Mouse (Mus musculus): ENCODE measurements around the gene Cldn2. TPM values are rescaled to one million over a fixed set of nuclear protein-coding genes. Genes with fewer than 3 reads are reported as not detected.
"Not testable (repeated sequence)": the region's sequence is repeated elsewhere in the genome, so short reads cannot be mapped to it uniquely, and the experiment has no call there.

Gene Cldn2
- polyA plus RNA-seq (2012; rRNA removed) = 1.1 and 2.6 TPM in 2 replicates

DNA sequence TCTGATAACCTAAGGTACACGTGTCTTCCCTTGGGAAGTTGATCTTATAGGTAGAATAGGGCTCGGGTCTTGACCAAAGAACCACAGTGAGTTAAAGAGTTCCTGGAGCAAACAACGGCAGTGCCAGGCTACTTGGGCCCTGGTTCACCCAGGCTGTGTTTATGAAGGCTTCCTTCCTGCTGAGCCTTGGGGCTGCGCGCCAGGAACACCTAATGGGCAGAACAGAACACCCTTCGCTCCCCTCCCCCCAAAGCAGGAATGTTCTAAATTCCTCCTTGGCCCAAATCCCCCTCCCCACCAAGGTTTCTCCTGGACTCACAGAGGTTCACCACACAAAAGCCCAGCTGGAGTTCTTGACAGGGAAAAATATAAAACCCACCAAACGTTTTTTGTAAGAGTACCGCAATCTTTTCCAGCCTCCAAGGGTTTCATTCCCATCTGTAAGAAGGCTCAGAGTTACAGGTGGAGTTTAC lies at the start of gene Cldn2:
Gene Cldn2, plus strand, starts transcription at position 423 of the 473 bp plus-strand sequence.
- Histone ChIP-seq H3K27me3 (ENCODE audit: control insufficient read depth, insufficient read depth, low read length) (no peaks in the 10 kb centered on the region), H3K4me1 (ENCODE audit: control insufficient read depth, insufficient read depth, low read length) (no peaks in the 10 kb centered on the region), H3K27ac (ENCODE audit: insufficient read depth, low read length) (no peak within 1 kb of the TSS), H3K4me3 (replicated peaks; ENCODE audit: insufficient read depth, low read depth, low read length) (no peak within 1 kb of the TSS)
- no peak for DNase-seq
- no peak for TF ChIP-seq CTCF (IDR thresholded peaks at IDR 0.05; ENCODE audit: borderline replicate concordance, insufficient read depth, low read depth, low read length)
- no peak for TF ChIP-seq POLR2A (IDR thresholded peaks at IDR 0.05; ENCODE audit: borderline replicate concordance, insufficient read depth, low read length)
- WGBS = 70% methylated on average over 8 of the region's 8 CpGs

- 3% methylated on average over 1 of the region's 1 CpGs for WGBS
- no peak overlapping the region for H3K4me3 ChIP-seq (replicated peaks; ENCODE audit: insufficient read depth, low read depth, low read length)
- no peaks in the 10 kb centered on the region for H3K27me3 ChIP-seq (ENCODE audit: control insufficient read depth, insufficient read depth, low read length)
- no peaks in the 10 kb centered on the region for H3K4me1 ChIP-seq (ENCODE audit: control insufficient read depth, insufficient read depth, low read length)
- H3K27ac ChIP-seq (ENCODE audit: insufficient read depth, low read length) = no peak overlapping the region
- peak; percentile 21 to 41 for DNase-seq
- TF ChIP-seq CTCF (IDR thresholded peaks at IDR 0.05; ENCODE audit: borderline replicate concordance, insufficient read depth, low read depth, low read length) = peak; percentile 63
- TF ChIP-seq POLR2A (IDR thresholded peaks at IDR 0.05; ENCODE audit: borderline replicate concordance, insufficient read depth, low read length) = no peak
Measured at GRCm38 (mm10) chrX:139751855-139752254, 48.8 kb upstream of the Cldn2 start.

- not testable (repeated sequence) for H3K4me3 ChIP-seq (replicated peaks; ENCODE audit: insufficient read depth, low read depth, low read length); H3K27ac ChIP-seq (ENCODE audit: insufficient read depth, low read length); H3K27me3 ChIP-seq (ENCODE audit: control insufficient read depth, insufficient read depth, low read length); H3K4me1 ChIP-seq (ENCODE audit: control insufficient read depth, insufficient read depth, low read length); DNase-seq
- WGBS = 34% methylated on average over 3 of the region's 3 CpGs
Measured at GRCm38 (mm10) chrX:139758634-139759033, 42.0 kb upstream of the Cldn2 start.

DNA sequence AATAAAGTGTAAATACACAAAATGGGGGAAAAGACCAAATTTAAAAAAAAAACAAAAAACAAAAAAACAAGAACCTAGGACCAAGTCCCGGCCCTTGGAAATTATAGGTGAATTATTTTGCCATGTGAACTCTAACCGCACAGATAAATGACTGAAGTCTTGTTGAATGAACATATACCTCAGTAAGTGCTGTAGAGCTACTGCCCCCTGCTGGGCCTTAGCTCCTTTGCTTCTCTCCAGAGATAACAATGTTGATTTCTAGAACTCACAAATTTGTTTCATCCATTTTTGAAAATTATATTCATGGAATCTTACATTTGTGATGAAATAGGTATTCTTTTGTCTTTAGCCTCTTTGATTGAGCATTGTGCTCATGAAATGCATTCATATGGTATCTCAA lies 38.1 kb upstream of the Cldn2 start:
- no peaks in the 10 kb centered on the region for H3K4me1 ChIP-seq (ENCODE audit: control insufficient read depth, insufficient read depth, low read length)
- no peaks in the 10 kb centered on the region for H3K27me3 ChIP-seq (ENCODE audit: control insufficient read depth, insufficient read depth, low read length)
- peak in 1 of 2 experiments; percentile 4 for DNase-seq
- no peak for TF ChIP-seq POLR2A (IDR thresholded peaks at IDR 0.05; ENCODE audit: borderline replicate concordance, insufficient read depth, low read length)
- no peak for TF ChIP-seq CTCF (IDR thresholded peaks at IDR 0.05; ENCODE audit: borderline replicate concordance, insufficient read depth, low read depth, low read length)
- H3K4me3 ChIP-seq (replicated peaks; ENCODE audit: insufficient read depth, low read depth, low read length) = no peak overlapping the region
- 94% methylated on average over 2 of the region's 2 CpGs for WGBS
- no peak overlapping the region for H3K27ac ChIP-seq (ENCODE audit: insufficient read depth, low read length)

DNA sequence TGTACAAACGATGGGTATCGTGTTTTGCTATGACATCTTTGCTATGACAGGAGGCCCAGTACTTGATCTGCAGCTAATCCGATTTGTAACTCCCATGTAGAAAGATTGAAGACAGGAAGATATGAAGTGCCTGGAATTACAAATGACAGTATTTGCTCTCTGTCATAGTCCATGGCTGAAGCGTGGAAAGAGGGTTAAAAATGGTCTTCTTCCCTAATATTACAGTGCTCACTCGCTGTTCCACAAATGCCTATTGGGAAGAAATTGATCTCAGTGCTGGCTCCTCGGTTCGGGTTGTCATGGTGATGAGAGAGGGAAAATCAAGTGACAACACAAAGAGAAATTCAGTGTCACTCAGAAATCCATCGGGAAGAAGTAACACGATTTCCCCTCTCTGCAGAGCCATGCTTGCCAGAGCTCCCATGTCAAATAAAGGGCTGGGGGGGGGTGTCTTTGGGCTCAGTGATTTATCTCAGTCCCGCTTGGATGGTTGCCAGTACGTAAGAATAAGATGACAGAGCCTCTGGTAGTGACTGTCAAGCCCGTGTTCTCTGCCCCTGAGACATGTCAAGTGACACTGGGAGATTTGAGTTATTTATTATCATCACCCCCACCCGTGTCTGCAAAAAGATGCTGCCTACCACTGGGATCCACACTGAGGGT lies 30.5 kb upstream of the Cldn2 start:
- H3K27ac ChIP-seq (ENCODE audit: insufficient read depth, low read length) = no peak overlapping the region
- 37% methylated on average over 13 of the region's 13 CpGs for WGBS

GRCm38 (mm10) chrX:139774309-139775083 lies 26.1 kb upstream of the Cldn2 start:
- Histone ChIP-seq H3K4me3 (replicated peaks; ENCODE audit: insufficient read depth, low read depth, low read length) (no peak overlapping the region), H3K4me1 (ENCODE audit: control insufficient read depth, insufficient read depth, low read length) (no peaks in the 10 kb centered on the region; the same call in 1 of the 2 replicates), H3K27me3 (ENCODE audit: control insufficient read depth, insufficient read depth, low read length) (no peaks in the 10 kb centered on the region; the same call in 1 of the 2 replicates), H3K27ac (ENCODE audit: insufficient read depth, low read length) (no peak overlapping the region)
- 29% methylated on average over 18 of the region's 18 CpGs for WGBS
- TF ChIP-seq POLR2A (IDR thresholded peaks at IDR 0.05; ENCODE audit: borderline replicate concordance, insufficient read depth, low read length) = no peak
- peak; percentile 62; the same call in 1 of the 2 replicates for TF ChIP-seq CTCF (IDR thresholded peaks at IDR 0.05; ENCODE audit: borderline replicate concordance, insufficient read depth, low read depth, low read length)
- DNase-seq = peak; percentile 29 to 48

More for the DNA sequence above, 30.5 kb upstream of the Cldn2 start:
- no peak overlapping the region for H3K4me3 ChIP-seq (replicated peaks; ENCODE audit: insufficient read depth, low read depth, low read length)
- H3K4me1 ChIP-seq (ENCODE audit: control insufficient read depth, insufficient read depth, low read length) = no peaks in the 10 kb centered on the region; the same call in 1 of the 2 replicates
- TF ChIP-seq CTCF (IDR thresholded peaks at IDR 0.05; ENCODE audit: borderline replicate concordance, insufficient read depth, low read depth, low read length) (no peak), POLR2A (IDR thresholded peaks at IDR 0.05; ENCODE audit: borderline replicate concordance, insufficient read depth, low read length) (no peak)
- no peaks in the 10 kb centered on the region for H3K27me3 ChIP-seq (ENCODE audit: control insufficient read depth, insufficient read depth, low read length)
- DNase-seq = no peak

DNA sequence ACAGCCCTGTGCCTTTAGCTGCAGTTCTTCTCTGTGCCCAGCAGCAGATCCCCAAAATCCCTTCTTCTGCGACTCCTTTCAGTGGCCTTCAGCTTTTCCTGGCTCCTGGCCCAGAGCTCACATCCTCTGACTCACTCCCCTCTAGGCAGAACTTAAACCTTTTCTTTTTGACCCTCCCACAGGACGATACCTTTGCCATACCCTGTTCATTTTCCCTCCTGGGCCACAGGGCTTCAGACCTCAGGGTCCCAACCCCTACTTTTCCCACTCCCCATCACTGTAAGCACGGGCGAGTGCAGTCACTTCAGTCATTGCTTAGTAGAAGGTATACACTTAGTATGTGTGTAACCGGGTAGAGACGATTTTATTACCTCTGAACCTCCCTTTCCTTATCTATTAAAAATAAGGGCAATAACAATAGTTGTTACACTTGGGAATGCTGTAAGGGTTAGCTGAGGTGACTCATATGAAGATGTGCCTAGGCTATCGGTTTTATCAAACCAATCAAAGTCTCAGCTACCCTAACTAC lies 25.5 kb upstream of the Cldn2 start:
- WGBS = 76% methylated on average over 7 of the region's 7 CpGs
- Histone ChIP-seq H3K4me3 (replicated peaks; ENCODE audit: insufficient read depth, low read depth, low read length) (no peak overlapping the region), H3K4me1 (ENCODE audit: control insufficient read depth, insufficient read depth, low read length) (no peaks in the 10 kb centered on the region; the same call in 1 of the 2 replicates), H3K27ac (ENCODE audit: insufficient read depth, low read length) (no peak overlapping the region), H3K27me3 (ENCODE audit: control insufficient read depth, insufficient read depth, low read length) (no peaks in the 10 kb centered on the region; the same call in 1 of the 2 replicates)
- TF ChIP-seq POLR2A (IDR thresholded peaks at IDR 0.05; ENCODE audit: borderline replicate concordance, insufficient read depth, low read length) (no peak), CTCF (IDR thresholded peaks at IDR 0.05; ENCODE audit: borderline replicate concordance, insufficient read depth, low read depth, low read length) (no peak)
- DNase-seq = no peak
